Mouse (Mus musculus) layer of hippocampus, adult 9-10 months (tissue): Measurements from ENCODE around the gene Ech1.

Source experiments
- DNase-seq: peaks from one replicate; pipeline ENCODE4 v3.0.0; 2022; ENCODE audit warnings: low spot score

Ech1 gene

GRCm38 (mm10) chr7:28824941-28825685 lies at the start of gene Ech1:
Ech1 (plus strand) TSS chr7:28825217.
- DNase-seq, result peak; percentile 55

GRCm38 (mm10) chr7:28778825-28779224 lies 46.2 kb upstream of the Ech1 start:
- DNase-seq, result no peak

- peak; percentile 92 for DNase-seq
These were observed 44.9 kb upstream of the Ech1 start for GRCm38 (mm10) chr7:28780067-28780658.

- DNase-seq, result no peak
These were observed 44.2 kb upstream of the Ech1 start for GRCm38 (mm10) chr7:28780857-28781256.

GRCm38 (mm10) chr7:28781261-28781663 lies 43.8 kb upstream of the Ech1 start:
- no peak for DNase-seq

GRCm38 (mm10) chr7:28785161-28785560 lies 39.9 kb upstream of the Ech1 start:
- no peak for DNase-seq

GRCm38 (mm10) chr7:28787884-28788283 lies 37.1 kb upstream of the Ech1 start:
- DNase-seq, result no peak

- DNase-seq, result no peak
These were observed 36.5 kb upstream of the Ech1 start, which contains the start of gene Rinl for GRCm38 (mm10) chr7:28788307-28789195. Rinl (plus strand) TSS chr7:28788969.

- DNase-seq, result no peak
These were observed 35.8 kb upstream of the Ech1 start for GRCm38 (mm10) chr7:28789235-28789634.

GRCm38 (mm10) chr7:28790066-28790806 lies 34.8 kb upstream of the Ech1 start:
- no peak for DNase-seq

- DNase-seq, result no peak
These were observed 33.3 kb upstream of the Ech1 start for GRCm38 (mm10) chr7:28791706-28792105.

GRCm38 (mm10) chr7:28792391-28793185 lies 32.4 kb upstream of the Ech1 start:
- DNase-seq, result no peak

- DNase-seq, result no peak
These were observed 31.2 kb upstream of the Ech1 start for GRCm38 (mm10) chr7:28793834-28794233.

GRCm38 (mm10) chr7:28794496-28794895 lies 30.5 kb upstream of the Ech1 start:
- no peak for DNase-seq

GRCm38 (mm10) chr7:28795832-28796231 lies 29.2 kb upstream of the Ech1 start:
- no peak for DNase-seq

- no peak for DNase-seq
These were observed 28.4 kb upstream of the Ech1 start for GRCm38 (mm10) chr7:28796562-28796975.

- no peak for DNase-seq
These were observed 25.0 kb upstream of the Ech1 start for GRCm38 (mm10) chr7:28799994-28800393.

- DNase-seq, result no peak
These were observed 23.6 kb upstream of the Ech1 start for GRCm38 (mm10) chr7:28801451-28801850.

- DNase-seq, result no peak
These were observed 22.9 kb upstream of the Ech1 start for GRCm38 (mm10) chr7:28801901-28802670.

- DNase-seq, result no peak
These were observed 22.0 kb upstream of the Ech1 start for GRCm38 (mm10) chr7:28802846-28803588.
